In genomic region chr1:164493042-164493705, GRCm38 (mm10) we compare ENCODE assay signal across 10 mouse cellular contexts. TPM values are rescaled to one million over a fixed set of nuclear protein-coding genes. Genes with fewer than 3 reads are reported as not detected.
A peak's percentile ranks its signal among the peaks of the same experiment; 100 is the strongest.
DNase-seq lines count a peak whose midpoint lies in the region; ATAC-seq and TF ChIP-seq lines count a peak whose summit lies in the region.
"Had no signal": no experiment of that assay in that cellular context is flagged by ENCODE, and none has a peak within 500 bp of the region (broad histone marks: within the 10 kb centered on the region; RNA-seq: fewer than 3 reads in every experiment).

No protein-coding gene starts in this region.

- H3K4me3 ChIP-seq in midbrain, postnatal 0 days (ENCODE audit: low read depth, low read length), result no peak overlapping the region
- no peak overlapping the region for H3K4me3 ChIP-seq in midbrain, embryonic 14.5 days (replicated peaks; ENCODE audit: low read depth, low read length)
- H3K4me3 ChIP-seq: embryonic facial prominence, embryonic 13.5 days; liver, embryonic 13.5 days had no signal

- H3K27ac ChIP-seq in midbrain, postnatal 0 days (ENCODE audit: low read depth, low read length), result no peak overlapping the region
- no peak overlapping the region for H3K27ac ChIP-seq in midbrain, embryonic 14.5 days (replicated peaks; ENCODE audit: low read depth, low read length)
- H3K27ac ChIP-seq: embryonic facial prominence, embryonic 13.5 days; liver, embryonic 13.5 days had no signal

- TF ChIP-seq CTCF in midbrain, postnatal 0 days (IDR thresholded peaks at IDR 0.05), result no peak

- H3K4me1 ChIP-seq in midbrain, postnatal 0 days (ENCODE audit: insufficient read depth, low read length), result no peaks in the 10 kb centered on the region
- no peaks in the 10 kb centered on the region for H3K4me1 ChIP-seq in midbrain, embryonic 14.5 days (ENCODE audit: control insufficient read depth, insufficient read depth, low read length)
- H3K4me1 ChIP-seq: embryonic facial prominence, embryonic 13.5 days; liver, embryonic 13.5 days had no signal

- H3K9ac ChIP-seq in midbrain, postnatal 0 days (replicated peaks; ENCODE audit: low read length, poor library complexity, severe bottlenecking), result no peak overlapping the region
- no peak overlapping the region for H3K9ac ChIP-seq in midbrain, embryonic 14.5 days (replicated peaks; ENCODE audit: low read length)
- H3K9ac ChIP-seq: embryonic facial prominence, embryonic 13.5 days; liver, embryonic 13.5 days had no signal

- 77% methylated on average over 8 of the region's 8 CpGs for WGBS in midbrain, postnatal 0 days
- 85% methylated on average over 8 of the region's 8 CpGs for WGBS in midbrain, embryonic 14.5 days

- ATAC-seq in midbrain, postnatal 0 days (ENCODE audit: low FRiP score), result no peak
- ATAC-seq in midbrain, embryonic 14.5 days (ENCODE audit: low FRiP score, low TSS enrichment), result no peak
- no peak for ATAC-seq in megakaryocyte, adult 5-6 weeks (ENCODE audit: poor library complexity, severe bottlenecking)

- intact Hi-C loops in heart, postnatal 25 days (cut with DNase I), result no loop called here

- peak; percentile 8 for DNase-seq in adrenal gland, adult 8-10 months
- DNase-seq in adrenal gland, postnatal 4 days (ENCODE audit: low spot score in 2 of 2), result no peak
- peak; percentile 51 for DNase-seq in midbrain, postnatal 0 days (ENCODE audit: low spot score)
- no peak for DNase-seq in midbrain, embryonic 14.5 days
- peak; percentile 84 for DNase-seq in cerebellum, postnatal 10 days
- DNase-seq in heart, postnatal 25 days (ENCODE audit: low spot score), result peak; percentile 34
- DNase-seq in thymus, adult 18-20 months, result no peak
- DNase-seq: liver, embryonic 13.5 days had no signal

- H3K4me2 ChIP-seq in midbrain, postnatal 0 days (ENCODE audit: low read depth, low read length, poor library complexity, severe bottlenecking), result no peak overlapping the region
- H3K4me2 ChIP-seq in midbrain, embryonic 14.5 days (ENCODE audit: low read length), result no peak overlapping the region
- H3K4me2 ChIP-seq: embryonic facial prominence, embryonic 13.5 days; liver, embryonic 13.5 days had no signal

- no peaks in the 10 kb centered on the region for H3K36me3 ChIP-seq in midbrain, postnatal 0 days (ENCODE audit: insufficient read depth, low read length)
- H3K36me3 ChIP-seq in midbrain, embryonic 14.5 days (ENCODE audit: control insufficient read depth, insufficient read depth, low read length), result no peaks in the 10 kb centered on the region
- H3K36me3 ChIP-seq: embryonic facial prominence, embryonic 13.5 days; liver, embryonic 13.5 days had no signal

- no peaks in the 10 kb centered on the region for H3K27me3 ChIP-seq in midbrain, postnatal 0 days (ENCODE audit: insufficient read depth, low read length)
- H3K27me3 ChIP-seq in midbrain, embryonic 14.5 days (ENCODE audit: control insufficient read depth, insufficient read depth, low read length), result no peaks in the 10 kb centered on the region
- H3K27me3 ChIP-seq: embryonic facial prominence, embryonic 13.5 days; liver, embryonic 13.5 days had no signal

- no peaks in the 10 kb centered on the region for H3K9me3 ChIP-seq in midbrain, postnatal 0 days (ENCODE audit: low read length)
- H3K9me3 ChIP-seq in midbrain, embryonic 14.5 days (ENCODE audit: control insufficient read depth, low read length), result no peaks in the 10 kb centered on the region
- H3K9me3 ChIP-seq: embryonic facial prominence, embryonic 13.5 days; liver, embryonic 13.5 days had no signal

RNA-seq across cellular contexts. Expression of gene Atp1b1, which starts 35.0 kb away (rescaled TPM):
- 100 to 1,000 TPM in 1 of 4 experiments, 10 to 100 TPM in 3; 72.9 to 103 (median 83.7) TPM for total RNA-seq in adrenal gland, adult 8-10 months (2022)
- total RNA-seq in adrenal gland, postnatal 4 days (2021), result 100 to 1,000 TPM; 101 to 236 TPM
- total RNA-seq in midbrain, postnatal 0 days (2014; rRNA removed), result 328 and 361 TPM in 2 replicates
- polyA plus RNA-seq in midbrain, postnatal 0 days (2015; fragmentation: Nextera tagmentation; extraction: Ambion mirVana), result 530 and 541 TPM in 2 replicates
- 133 and 164 TPM in 2 replicates for polyA plus RNA-seq in midbrain, embryonic 14.5 days (2014; fragmentation: Nextera tagmentation; extraction: Ambion mirVana)
- total RNA-seq in heart, postnatal 25 days (2021), result 100 to 1,000 TPM; 416 to 492 TPM
- total RNA-seq in megakaryocyte, adult 5-6 weeks (2015), result 9.8 and 12.9 TPM in 2 replicates
- 7.7 and 9.9 TPM in 2 replicates for total RNA-seq in megakaryocyte, adult 5-6 weeks (2017)

Comparison
In these comparisons a context has a peak if more than half of its experiments do, and no peak if none do; other contexts are left out.
1. DNase-seq: peak in adrenal gland, adult 8-10 months (single experiment), midbrain, postnatal 0 days (single experiment), cerebellum, postnatal 10 days (2 of 2) and heart, postnatal 25 days (single experiment); none in adrenal gland, postnatal 4 days (0 of 2), midbrain, embryonic 14.5 days (single experiment) and thymus, adult 18-20 months (0 of 2).
2. RNA of gene Atp1b1, which starts 35.0 kb away (total RNA-seq): 416 to 492 TPM in heart, postnatal 25 days, 328 to 361 TPM in midbrain, postnatal 0 days, 101 to 236 TPM in adrenal gland, postnatal 4 days and 72.9 to 103 TPM in adrenal gland, adult 8-10 months; 7.7 to 12.9 TPM in megakaryocyte, adult 5-6 weeks; every median in the first group is over 4 times any median in the second.